Mouse (Mus musculus): ENCODE data around the gene Wdtc1. TPM values are rescaled to one million over a fixed set of nuclear protein-coding genes. Genes with fewer than 3 reads are reported as not detected.

Wdtc1 gene
- total and polyA plus RNA-seq, 3 experiments: 13.2 to 35.3 TPM; not detected in 1

GRCm38 (mm10) chr4:133397299-133397698 is 44.0 kb upstream of the Wdtc1 start:
- Histone ChIP-seq H3K9ac (ENCODE audit: control insufficient read depth, low read depth, low read length, poor library complexity, severe bottlenecking) (no peak overlapping the region), H3K4me1 (ENCODE audit: control insufficient read depth in 1 of 2, insufficient read depth in 2 of 2, low read length in 2 of 2) (peaks cover 6 to 14% of the 10 kb centered on the region in 2 experiments), H3K79me2 (ENCODE audit: control insufficient read depth, insufficient read depth, low read length, poor library complexity) (peaks cover 2% of the 10 kb centered on the region; the same call in 1 of the 2 replicates), H3K36me3 (ENCODE audit: control insufficient read depth in 1 of 2, insufficient read depth in 2 of 2, low read length in 2 of 2) (peaks cover 0 to 2% of the 10 kb centered on the region in 2 experiments; a peak in 3 of 4 replicates), H3K27me3 (ENCODE audit: control insufficient read depth in 1 of 2, insufficient read depth in 2 of 2, low read length in 2 of 2) (no peaks in the 10 kb centered on the region), H3K4me3 (ENCODE audit: control insufficient read depth in 1 of 2, insufficient read depth in 1 of 2, low read depth in 2 of 2, low read length in 2 of 2) (no peak overlapping the region), H3K27ac (ENCODE audit: control insufficient read depth, low read depth, low read length) (no peak overlapping the region), H3K9me3 (replicated peaks; ENCODE audit: insufficient read depth, low read length) (no peaks in the 10 kb centered on the region)
- no peak for DNase-seq (ENCODE audit: low read depth, low spot score)
- TF ChIP-seq CTCF (IDR thresholded peaks at IDR 0.05 in 2 of 3, conservative IDR thresholded peaks at IDR 0.05 in 1 of 3; ENCODE audit: control insufficient read depth in 1 of 3, insufficient read depth in 1 of 3, low read depth in 2 of 3, low read length in 3 of 3, poor library complexity in 1 of 3, severe bottlenecking in 1 of 3) (peak in 1 of 3 experiments; percentile 6; a peak in 1 of 6 replicates), TAL1 (IDR thresholded peaks at IDR 0.05; ENCODE audit: low read length) (no peak)

GRCm38 (mm10) chr4:133396079-133396478 is 42.8 kb upstream of the Wdtc1 start:
- Histone ChIP-seq H3K9me3 (replicated peaks; ENCODE audit: insufficient read depth, low read length) (no peaks in the 10 kb centered on the region), H3K4me3 (ENCODE audit: control insufficient read depth in 1 of 2, insufficient read depth in 1 of 2, low read depth in 2 of 2, low read length in 2 of 2) (no peak overlapping the region), H3K27ac (ENCODE audit: control insufficient read depth, low read depth, low read length) (no peak overlapping the region), H3K4me1 (ENCODE audit: control insufficient read depth in 1 of 2, insufficient read depth in 2 of 2, low read length in 2 of 2) (peaks cover 4 to 8% of the 10 kb centered on the region in 2 experiments; a peak in 2 of 4 replicates), H3K27me3 (ENCODE audit: control insufficient read depth in 1 of 2, insufficient read depth in 2 of 2, low read length in 2 of 2) (no peaks in the 10 kb centered on the region), H3K36me3 (ENCODE audit: control insufficient read depth in 1 of 2, insufficient read depth in 2 of 2, low read length in 2 of 2) (no peaks in the 10 kb centered on the region; a peak in 1 of 4 replicates), H3K79me2 (ENCODE audit: control insufficient read depth, insufficient read depth, low read length, poor library complexity) (peaks cover 2% of the 10 kb centered on the region; the same call in 1 of the 2 replicates), H3K9ac (ENCODE audit: control insufficient read depth, low read depth, low read length, poor library complexity, severe bottlenecking) (no peak overlapping the region)
- TF ChIP-seq KAT2A (conservative IDR thresholded peaks at IDR 0.05; ENCODE audit: low read depth, low read length): no peak
- no peak for TF ChIP-seq SIN3A (IDR thresholded peaks at IDR 0.05; ENCODE audit: low read length)
- no peak for TF ChIP-seq MYC (IDR thresholded peaks at IDR 0.05; ENCODE audit: low read depth, low read length)
- TF ChIP-seq CHD2 (IDR thresholded peaks at IDR 0.05; ENCODE audit: low read length): no peak
- no peak for TF ChIP-seq MYB (IDR thresholded peaks at IDR 0.05; ENCODE audit: low read depth, low read length)
- no peak for TF ChIP-seq MXI1 (IDR thresholded peaks at IDR 0.05; ENCODE audit: low read depth, low read length)
- TF ChIP-seq E2F4 (IDR thresholded peaks at IDR 0.05; ENCODE audit: borderline replicate concordance, low read depth, low read length): no peak
- no peak for TF ChIP-seq NRF1 (IDR thresholded peaks at IDR 0.05; ENCODE audit: insufficient read depth, low read depth, low read length, poor library complexity, severe bottlenecking)
- no peak for TF ChIP-seq USF2 (IDR thresholded peaks at IDR 0.05; ENCODE audit: borderline replicate concordance in 1 of 2, insufficient read depth in 1 of 2, low read depth in 1 of 2, low read length in 2 of 2)
- no peak for TF ChIP-seq JUND (IDR thresholded peaks at IDR 0.05; ENCODE audit: low read depth, low read length)
- TF ChIP-seq ETS1 (IDR thresholded peaks at IDR 0.05; ENCODE audit: low read depth, low read length): no peak
- TF ChIP-seq ZC3H11A (IDR thresholded peaks at IDR 0.05; ENCODE audit: low read depth, low read length): no peak
- no peak for TF ChIP-seq SMC3 (IDR thresholded peaks at IDR 0.05; ENCODE audit: low read depth, low read length)
- TF ChIP-seq UBTF (IDR thresholded peaks at IDR 0.05; ENCODE audit: borderline replicate concordance, insufficient read depth, low read depth, low read length): no peak
- TF ChIP-seq GABPA (IDR thresholded peaks at IDR 0.05; ENCODE audit: low read depth, low read length): no peak
- TF ChIP-seq TBP (IDR thresholded peaks at IDR 0.05; ENCODE audit: low read depth, low read length): no peak
- no peak for DNase-seq (ENCODE audit: low read depth, low spot score)

Data from MEL (cell line).